Mouse (Mus musculus) B cell, adult 2 months (primary cell): Measurements from ENCODE around the gene Acad11.

Source experiments
- DNase-seq, 2 experiments: peaks; one replicate each; pipeline ENCODE4 v3.0.0; 2022

The Acad11 gene

GRCm38 (mm10) chr9:104085730-104086429 is 22.7 kb downstream of the Acad11 start:
- DNase-seq = no peak

GRCm38 (mm10) chr9:104088555-104088954 is 25.4 kb downstream of the Acad11 start:
- DNase-seq = no peak

- no peak for DNase-seq
Measured at GRCm38 (mm10) chr9:104092945-104093344, 29.8 kb downstream of the Acad11 start.

GRCm38 (mm10) chr9:104098256-104098655 is 35.1 kb downstream of the Acad11 start:
- peak; percentile 48 to 51 for DNase-seq

GRCm38 (mm10) chr9:104099060-104099459 is 35.9 kb downstream of the Acad11 start:
- DNase-seq = peak; percentile 55 to 60

- DNase-seq = no peak
Measured at GRCm38 (mm10) chr9:104100822-104101221, 37.6 kb downstream of the Acad11 start.

- peak; percentile 9 to 12 for DNase-seq
Measured at GRCm38 (mm10) chr9:104101458-104101857, 38.3 kb downstream of the Acad11 start.

- no peak for DNase-seq
Measured at GRCm38 (mm10) chr9:104102301-104102700, 39.1 kb downstream of the Acad11 start.

- DNase-seq = no peak
Measured at GRCm38 (mm10) chr9:104102901-104103300, 39.7 kb downstream of the Acad11 start.

- no peak for DNase-seq
Measured at GRCm38 (mm10) chr9:104104986-104105385, 41.8 kb downstream of the Acad11 start.

GRCm38 (mm10) chr9:104106930-104107329 is 43.8 kb downstream of the Acad11 start:
- DNase-seq = no peak

GRCm38 (mm10) chr9:104107482-104107881 is 44.3 kb downstream of the Acad11 start:
- no peak for DNase-seq

GRCm38 (mm10) chr9:104108571-104109143 is 45.5 kb downstream of the Acad11 start:
- DNase-seq = no peak

- no peak for DNase-seq
Measured at GRCm38 (mm10) chr9:104109151-104109550, 46.0 kb downstream of the Acad11 start.

GRCm38 (mm10) chr9:104123101-104123500 is 59.9 kb downstream of the Acad11 start:
- DNase-seq = no peak

GRCm38 (mm10) chr9:104123622-104124021 is 60.4 kb downstream of the Acad11 start:
- no peak for DNase-seq

- no peak for DNase-seq
Measured at GRCm38 (mm10) chr9:104126833-104127232, 63.7 kb downstream of the Acad11 start, which contains the start of gene Ackr4. Gene Ackr4, minus strand, starts transcription at chr9:104126933.

GRCm38 (mm10) chr9:104128110-104128509 is 64.9 kb downstream of the Acad11 start:
- no peak for DNase-seq

- DNase-seq = no peak
Measured at GRCm38 (mm10) chr9:104130141-104130755, 67.1 kb downstream of the Acad11 start.

- no peak for DNase-seq
Measured at GRCm38 (mm10) chr9:104140351-104140750, 77.2 kb downstream of the Acad11 start.

GRCm38 (mm10) chr9:104142805-104143204 is 79.6 kb downstream of the Acad11 start:
- no peak for DNase-seq

- DNase-seq = peak; percentile 15 to 19
Measured at GRCm38 (mm10) chr9:104144314-104144996, 81.3 kb downstream of the Acad11 start.

- no peak for DNase-seq
Measured at GRCm38 (mm10) chr9:104146683-104147082, 83.5 kb downstream of the Acad11 start.

- no peak for DNase-seq
Measured at GRCm38 (mm10) chr9:104148969-104149368, 85.8 kb downstream of the Acad11 start.
